Mouse (Mus musculus): ENCODE results near the gene Heca. TPM values are rescaled to one million over a fixed set of nuclear protein-coding genes. Genes with fewer than 3 reads are reported as not detected.
"Not testable (repeated sequence)": the region's sequence is repeated elsewhere in the genome, so short reads cannot be mapped to it uniquely, and the experiment has no call there.

The Heca gene
- polyA plus RNA-seq, 1 experiment, result 1.9 TPM

GRCm38 (mm10) chr10:17827391-17827790 lies 120.5 kb downstream of the Heca start:
- Histone ChIP-seq H3K79me2 (ENCODE audit: control insufficient read depth, insufficient read depth) (no peaks in the 10 kb centered on the region), H3K4me3 (ENCODE audit: insufficient read depth, poor library complexity, severe bottlenecking) (no peak overlapping the region), H3K36me3 (ENCODE audit: control insufficient read depth, insufficient read depth) (no peaks in the 10 kb centered on the region), H3K79me3 (ENCODE audit: low read depth) (no peaks in the 10 kb centered on the region), H3ac (ENCODE audit: control insufficient read depth, insufficient read length, low read depth) (no peak overlapping the region), H3K27me3 (ENCODE audit: control insufficient read depth, insufficient read depth, insufficient read length) (no peaks in the 10 kb centered on the region)
- TF ChIP-seq FOSL1 (IDR thresholded peaks at IDR 0.05; ENCODE audit: insufficient read depth, low read length, poor library complexity, severe bottlenecking) (no peak), MYOD1 (IDR thresholded peaks at IDR 0.05; ENCODE audit: control insufficient read depth, insufficient read length, low read depth) (no peak), CEBPB (IDR thresholded peaks at IDR 0.05; ENCODE audit: low read depth) (no peak), USF1 (IDR thresholded peaks at IDR 0.05; ENCODE audit: low read depth) (no peak), CTCF (IDR thresholded peaks at IDR 0.05; ENCODE audit: control insufficient read depth, insufficient read depth, insufficient read length) (no peak), MYOG (IDR thresholded peaks at IDR 0.05; ENCODE audit: control insufficient read depth, extremely low read depth, insufficient read length) (no peak)

GRCm38 (mm10) chr10:17820422-17820821 lies 127.4 kb downstream of the Heca start:
- not testable (repeated sequence) for H3K36me3 ChIP-seq (ENCODE audit: control insufficient read depth, insufficient read depth); H3K79me3 ChIP-seq (ENCODE audit: low read depth); H3K79me2 ChIP-seq (ENCODE audit: control insufficient read depth, insufficient read depth); H3K4me3 ChIP-seq (ENCODE audit: insufficient read depth, poor library complexity, severe bottlenecking); H3K27me3 ChIP-seq (ENCODE audit: control insufficient read depth, insufficient read depth, insufficient read length); H3ac ChIP-seq (ENCODE audit: control insufficient read depth, insufficient read length, low read depth)

Other genes with a start within 250 kb of the Heca start
- 136 TPM for gene Cited2, start 224.8 kb downstream of the Heca start, polyA plus RNA-seq (2012; fragmentation: generic; extraction: Trizol)
- gene Txlnb, start 151.8 kb downstream of the Heca start, polyA plus RNA-seq (2012; fragmentation: generic; extraction: Trizol), result 0.07 TPM
- gene Abracl, start 75.2 kb upstream of the Heca start, polyA plus RNA-seq (2012; fragmentation: generic; extraction: Trizol), result 155 TPM
- 28.9 TPM for gene Reps1, start 107.8 kb upstream of the Heca start, polyA plus RNA-seq (2012; fragmentation: generic; extraction: Trizol)

All from C2C12 (cell line).